Mouse (Mus musculus): ENCODE measurements around the gene Smg9. TPM values are rescaled to one million over a fixed set of nuclear protein-coding genes. Genes with fewer than 3 reads are reported as not detected.

The Smg9 gene
- 25.6 and 29.1 TPM in 2 replicates for polyA plus RNA-seq (2016; fragmentation: Nextera tagmentation; extraction: Ambion mirVana)

GRCm38 (mm10) chr7:24399256-24400081 lies at the start of gene Smg9:
TSS of gene Smg9 (plus strand) at chr7:24399619.
- no peaks in the 10 kb centered on the region for H3K27me3 ChIP-seq
- peak within 1 kb of the TSS; percentile 54 for H3K4me2 ChIP-seq
- peak within 1 kb of the TSS; percentile 60 for H3K4me3 ChIP-seq (replicated peaks)
- peak; percentile 96 for ATAC-seq (ENCODE audit: low FRiP score)
- 3% methylated on average over 65 of the region's 66 CpGs for WGBS
- 0 out of 2 replicates have a peak, but pooled peaks cover 5% of the 10 kb centered on the region for H3K4me1 ChIP-seq
- peaks cover 23% of the 10 kb centered on the region for H3K36me3 ChIP-seq (replicated peaks)
- 0 out of 2 replicates have a peak, but pooled peaks cover 3% of the 10 kb centered on the region for H3K9me3 ChIP-seq
- H3K9ac ChIP-seq, result peak within 1 kb of the TSS; percentile 70
- H3K27ac ChIP-seq, result peak within 1 kb of the TSS; percentile 96

- Histone ChIP-seq H3K4me1 (no peaks in the 10 kb centered on the region), H3K9me3 (peaks cover 10% of the 10 kb centered on the region; the same call in 1 of the 2 replicates), H3K9ac (no peak overlapping the region), H3K4me2 (no peak overlapping the region), H3K4me3 (replicated peaks) (no peak overlapping the region), H3K36me3 (replicated peaks) (no peaks in the 10 kb centered on the region), H3K27me3 (0 out of 2 replicates have a peak, but pooled peaks cover 7% of the 10 kb centered on the region), H3K27ac (no peak overlapping the region)
- WGBS, result 88% methylated on average over 6 of the region's 6 CpGs
- no peak for ATAC-seq (ENCODE audit: low FRiP score)
Observed at GRCm38 (mm10) chr7:24355646-24356045, 43.8 kb upstream of the Smg9 start.

- H3K9me3 ChIP-seq, result peaks cover 10% of the 10 kb centered on the region; the same call in 1 of the 2 replicates
- H3K36me3 ChIP-seq (replicated peaks), result no peaks in the 10 kb centered on the region
- no peak overlapping the region for H3K4me2 ChIP-seq
- WGBS, result 80% methylated on average over 10 of the region's 10 CpGs
- ATAC-seq (ENCODE audit: low FRiP score), result no peak
- H3K4me3 ChIP-seq (replicated peaks), result no peak overlapping the region
- H3K9ac ChIP-seq, result no peak overlapping the region
- H3K27me3 ChIP-seq, result 0 out of 2 replicates have a peak, but pooled peaks cover 7% of the 10 kb centered on the region
- H3K4me1 ChIP-seq, result no peaks in the 10 kb centered on the region
- H3K27ac ChIP-seq, result no peak overlapping the region
Observed at GRCm38 (mm10) chr7:24356081-24356480, 43.3 kb upstream of the Smg9 start.

GRCm38 (mm10) chr7:24357899-24358298 lies 41.5 kb upstream of the Smg9 start:
- H3K27ac ChIP-seq, result no peak overlapping the region
- peaks cover 13% of the 10 kb centered on the region for H3K27me3 ChIP-seq
- no peak overlapping the region for H3K4me2 ChIP-seq
- H3K4me1 ChIP-seq, result no peaks in the 10 kb centered on the region
- peaks cover 4% of the 10 kb centered on the region; the same call in 1 of the 2 replicates for H3K9me3 ChIP-seq
- H3K4me3 ChIP-seq (replicated peaks), result no peak overlapping the region
- no peak overlapping the region for H3K9ac ChIP-seq
- no peak for ATAC-seq (ENCODE audit: low FRiP score)
- no peaks in the 10 kb centered on the region for H3K36me3 ChIP-seq (replicated peaks)
- WGBS, result 55% methylated on average over 4 of the region's 4 CpGs

- WGBS, result 31% methylated on average over 9 of the region's 9 CpGs
- H3K4me2 ChIP-seq, result no peak overlapping the region
- peaks cover 4% of the 10 kb centered on the region; the same call in 1 of the 2 replicates for H3K9me3 ChIP-seq
- H3K27ac ChIP-seq, result no peak overlapping the region
- H3K27me3 ChIP-seq, result peaks cover 9% of the 10 kb centered on the region
- H3K9ac ChIP-seq, result no peak overlapping the region
- no peaks in the 10 kb centered on the region for H3K4me1 ChIP-seq
- H3K36me3 ChIP-seq (replicated peaks), result no peaks in the 10 kb centered on the region
- ATAC-seq (ENCODE audit: low FRiP score), result no peak
- H3K4me3 ChIP-seq (replicated peaks), result no peak overlapping the region
Observed at GRCm38 (mm10) chr7:24359269-24359668, 40.1 kb upstream of the Smg9 start.

- peaks cover 4% of the 10 kb centered on the region; the same call in 1 of the 2 replicates for H3K9me3 ChIP-seq
- no peak for ATAC-seq (ENCODE audit: low FRiP score)
- no peak overlapping the region for H3K4me3 ChIP-seq (replicated peaks)
- H3K4me2 ChIP-seq, result no peak overlapping the region
- H3K27ac ChIP-seq, result no peak overlapping the region
- no peaks in the 10 kb centered on the region for H3K4me1 ChIP-seq
- H3K9ac ChIP-seq, result no peak overlapping the region
- WGBS, result 67% methylated on average over 4 of the region's 4 CpGs
- H3K27me3 ChIP-seq, result peaks cover 13% of the 10 kb centered on the region
- H3K36me3 ChIP-seq (replicated peaks), result no peaks in the 10 kb centered on the region
Observed at GRCm38 (mm10) chr7:24361001-24361400, 38.4 kb upstream of the Smg9 start.

- Histone ChIP-seq H3K4me2 (no peak overlapping the region), H3K36me3 (replicated peaks) (no peaks in the 10 kb centered on the region), H3K27ac (no peak overlapping the region), H3K4me1 (no peaks in the 10 kb centered on the region), H3K4me3 (replicated peaks) (no peak overlapping the region), H3K9ac (no peak overlapping the region), H3K9me3 (no peaks in the 10 kb centered on the region), H3K27me3 (peaks cover 13% of the 10 kb centered on the region)
- 24% methylated on average over 7 of the region's 7 CpGs for WGBS
- no peak for ATAC-seq (ENCODE audit: low FRiP score)
Observed at GRCm38 (mm10) chr7:24363228-24363627, 36.2 kb upstream of the Smg9 start.

- H3K27ac ChIP-seq, result no peak overlapping the region
- H3K4me3 ChIP-seq (replicated peaks), result no peak overlapping the region
- H3K36me3 ChIP-seq (replicated peaks), result no peaks in the 10 kb centered on the region
- H3K4me1 ChIP-seq, result no peaks in the 10 kb centered on the region
- ATAC-seq (ENCODE audit: low FRiP score), result peak; percentile 76; the same call in 1 of the 2 replicates
- no peaks in the 10 kb centered on the region for H3K9me3 ChIP-seq
- WGBS, result 22% methylated on average over 10 of the region's 10 CpGs
- no peak overlapping the region for H3K4me2 ChIP-seq
- peaks cover 13% of the 10 kb centered on the region for H3K27me3 ChIP-seq
- H3K9ac ChIP-seq, result no peak overlapping the region
Observed at GRCm38 (mm10) chr7:24364827-24365226, 34.6 kb upstream of the Smg9 start.

GRCm38 (mm10) chr7:24365258-24366014 lies 34.0 kb upstream of the Smg9 start:
- no peaks in the 10 kb centered on the region for H3K36me3 ChIP-seq (replicated peaks)
- ATAC-seq (ENCODE audit: low FRiP score), result peak; percentile 33
- peaks cover 16% of the 10 kb centered on the region for H3K27me3 ChIP-seq
- no peak overlapping the region for H3K27ac ChIP-seq
- H3K4me2 ChIP-seq, result no peak overlapping the region
- no peak overlapping the region for H3K4me3 ChIP-seq (replicated peaks)
- H3K4me1 ChIP-seq, result no peaks in the 10 kb centered on the region
- H3K9me3 ChIP-seq, result no peaks in the 10 kb centered on the region
- 81% methylated on average over 5 of the region's 5 CpGs for WGBS
- no peak overlapping the region for H3K9ac ChIP-seq

- 80% methylated on average over 15 of the region's 15 CpGs for WGBS
- no peak overlapping the region for H3K4me3 ChIP-seq (replicated peaks)
Observed at GRCm38 (mm10) chr7:24366716-24367632, 32.4 kb upstream of the Smg9 start.

GRCm38 (mm10) chr7:24368226-24368625 lies 31.2 kb upstream of the Smg9 start:
- H3K27me3 ChIP-seq, result peaks cover 8% of the 10 kb centered on the region; the same call in 1 of the 2 replicates
- no peak overlapping the region for H3K4me2 ChIP-seq
- peaks cover 1% of the 10 kb centered on the region for H3K4me1 ChIP-seq
- no peak overlapping the region for H3K27ac ChIP-seq
- 67% methylated on average over 4 of the region's 4 CpGs for WGBS
- H3K9me3 ChIP-seq, result no peaks in the 10 kb centered on the region
- no peak overlapping the region for H3K4me3 ChIP-seq (replicated peaks)
- no peak overlapping the region for H3K9ac ChIP-seq
- no peaks in the 10 kb centered on the region for H3K36me3 ChIP-seq (replicated peaks)
- ATAC-seq (ENCODE audit: low FRiP score), result no peak

More at GRCm38 (mm10) chr7:24366716-24367632, 32.4 kb upstream of the Smg9 start:
- H3K27ac ChIP-seq, result no peak overlapping the region
- no peaks in the 10 kb centered on the region for H3K4me1 ChIP-seq
- H3K36me3 ChIP-seq (replicated peaks), result no peaks in the 10 kb centered on the region
- no peak for ATAC-seq (ENCODE audit: low FRiP score)
- no peak overlapping the region for H3K4me2 ChIP-seq
- peaks cover 13% of the 10 kb centered on the region for H3K27me3 ChIP-seq
- no peaks in the 10 kb centered on the region for H3K9me3 ChIP-seq
- H3K9ac ChIP-seq, result no peak overlapping the region
